Mouse (Mus musculus): ENCODE results near the gene Sdhd.

DNA sequence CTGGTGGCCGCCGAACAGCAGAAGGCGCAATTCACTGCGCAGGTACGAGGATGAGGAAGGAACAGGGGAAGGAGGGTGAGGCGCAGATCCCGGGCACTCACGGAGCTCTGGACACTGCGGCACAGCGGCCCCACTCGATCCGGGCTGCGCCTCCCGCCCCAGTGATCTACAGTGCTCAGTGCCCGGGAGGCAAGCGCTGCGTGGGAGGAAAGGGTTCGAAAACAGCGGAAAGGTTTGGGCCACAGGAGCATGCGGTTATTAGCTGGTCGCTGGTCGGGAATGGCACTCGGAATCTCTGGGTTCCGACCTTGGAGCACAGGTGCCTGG, 349 bp upstream of the Sdhd start:
- TF ChIP-seq POLR2A (IDR thresholded peaks at IDR 0.05; ENCODE audit: control insufficient read depth, low read depth, low read length) = no peak
- TF ChIP-seq CTCF (IDR thresholded peaks at IDR 0.05; ENCODE audit: control insufficient read depth, insufficient read depth, insufficient replicate concordance, low read depth, low read length) = no peak
